Mouse (Mus musculus): Measurements from ENCODE around the gene Scn8a.

GRCm38 (mm10) chr15:100903811-100904210 lies 34.2 kb downstream of the Scn8a start:
- TF ChIP-seq POLR2A (IDR thresholded peaks at IDR 0.05; ENCODE audit: control insufficient read depth, extremely low read depth, insufficient read depth, low read length, poor library complexity) (no peak), CTCF (IDR thresholded peaks at IDR 0.05; ENCODE audit: borderline replicate concordance, control insufficient read depth, extremely low read depth, insufficient read depth, low read length, poor library complexity) (no peak)
